Mouse (Mus musculus) heart, postnatal 25 days (tissue): Measurements from ENCODE around the gene Stx8. TPM values are rescaled to one million over a fixed set of nuclear protein-coding genes. Genes with fewer than 3 reads are reported as not detected.

ENCODE experiments used
- DNase-seq: peaks from one replicate; pipeline ENCODE4 v3.0.0; 2022; ENCODE audit warnings: low spot score
- intact Hi-C: fragments of 180-260 bp; cut with DNase I; formaldehyde crosslinking; loops from one replicate; pipeline ENCODE4 v1.15.1; 2025
- total RNA-seq, 2 experiments: library from RNA; stranded (reverse); gene quantifications; 2 replicates each; pipeline ENCODE4 v1.2.3; 2021

The Stx8 gene
- total RNA-seq, 2 experiments from 2014 or later, result 26.7 to 30.1 TPM

GRCm38 (mm10) chr11:68208582-68208981, 242.6 kb downstream of the Stx8 start:
- no peak for DNase-seq
- intact Hi-C loops, result no loop called here

GRCm38 (mm10) chr11:68209506-68209905, 243.5 kb downstream of the Stx8 start:
- intact Hi-C loops, result no loop called here
- DNase-seq, result no peak

DNA sequence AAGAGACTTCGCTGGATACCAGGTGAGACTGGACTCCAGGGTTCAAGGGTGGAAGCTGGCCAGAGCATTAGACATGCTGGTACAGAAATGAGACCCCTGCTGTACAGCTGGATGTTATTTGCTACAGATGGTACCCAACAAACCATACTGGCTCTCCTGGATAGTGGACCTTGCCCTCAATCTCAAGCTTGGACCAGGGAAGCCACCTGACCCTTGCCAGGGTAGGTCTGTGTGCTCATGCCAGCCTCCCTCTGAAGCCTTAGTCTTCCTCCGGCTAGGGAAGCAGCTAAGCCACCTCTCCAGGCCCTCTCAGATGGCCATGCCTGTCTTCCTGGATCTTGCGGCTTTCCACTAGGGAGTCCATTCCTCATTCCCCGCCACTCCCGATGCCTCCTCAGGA, 244.7 kb downstream of the Stx8 start:
- DNase-seq, result no peak
- intact Hi-C loops, result loop anchor here (5.0 kb wide), 1 partner anchor 208 kb away; no protein-coding TSS in a partner anchor

DNA sequence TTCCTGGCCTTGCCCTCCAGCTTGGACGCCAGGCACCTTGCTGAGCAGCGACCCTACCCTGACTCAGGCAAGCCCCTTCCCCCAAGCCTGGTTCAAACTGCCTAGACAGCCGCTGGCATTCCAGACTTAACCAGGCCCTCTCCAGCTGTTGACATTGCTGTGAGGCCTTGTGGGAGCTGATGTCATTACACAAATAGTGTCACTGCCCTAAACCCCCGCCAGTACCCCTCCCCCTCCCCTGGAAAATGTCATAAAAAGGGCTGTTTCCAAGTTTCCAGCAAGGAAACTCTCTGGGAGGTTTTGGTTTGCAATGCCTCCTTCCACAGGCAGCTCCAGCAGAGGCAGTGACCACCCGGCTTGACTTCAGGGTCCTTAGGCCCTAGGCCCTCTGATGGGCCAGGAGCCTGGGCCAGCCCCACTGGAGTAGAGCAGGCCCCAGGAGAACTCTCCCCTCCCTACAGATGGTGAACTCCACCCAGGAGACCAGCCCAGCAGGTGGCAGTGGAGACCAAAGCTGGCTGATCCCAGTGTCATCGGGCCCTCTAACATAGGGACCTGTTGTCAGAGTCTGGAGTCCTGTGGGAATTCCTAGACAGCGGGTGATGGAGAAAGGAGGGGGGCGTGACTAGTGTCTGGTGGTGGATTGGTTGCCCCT, 246.1 kb downstream of the Stx8 start:
- peak; percentile 52 for DNase-seq
- intact Hi-C loops, result loop anchor here (1.0 to 5.0 kb wide), 2 partner anchors 196 to 210 kb away; no protein-coding TSS in a partner anchor

GRCm38 (mm10) chr11:68213896-68214295, 247.9 kb downstream of the Stx8 start:
- DNase-seq, result no peak
- intact Hi-C loops, result loop anchor here (5.0 kb wide), 1 partner anchor 212 kb away; no protein-coding TSS in a partner anchor

GRCm38 (mm10) chr11:68214496-68215205, 248.7 kb downstream of the Stx8 start:
- intact Hi-C loops, result loop anchor here (5.0 kb wide), 1 partner anchor 212 kb away; no protein-coding TSS in a partner anchor
- DNase-seq, result peak; percentile 35

DNA sequence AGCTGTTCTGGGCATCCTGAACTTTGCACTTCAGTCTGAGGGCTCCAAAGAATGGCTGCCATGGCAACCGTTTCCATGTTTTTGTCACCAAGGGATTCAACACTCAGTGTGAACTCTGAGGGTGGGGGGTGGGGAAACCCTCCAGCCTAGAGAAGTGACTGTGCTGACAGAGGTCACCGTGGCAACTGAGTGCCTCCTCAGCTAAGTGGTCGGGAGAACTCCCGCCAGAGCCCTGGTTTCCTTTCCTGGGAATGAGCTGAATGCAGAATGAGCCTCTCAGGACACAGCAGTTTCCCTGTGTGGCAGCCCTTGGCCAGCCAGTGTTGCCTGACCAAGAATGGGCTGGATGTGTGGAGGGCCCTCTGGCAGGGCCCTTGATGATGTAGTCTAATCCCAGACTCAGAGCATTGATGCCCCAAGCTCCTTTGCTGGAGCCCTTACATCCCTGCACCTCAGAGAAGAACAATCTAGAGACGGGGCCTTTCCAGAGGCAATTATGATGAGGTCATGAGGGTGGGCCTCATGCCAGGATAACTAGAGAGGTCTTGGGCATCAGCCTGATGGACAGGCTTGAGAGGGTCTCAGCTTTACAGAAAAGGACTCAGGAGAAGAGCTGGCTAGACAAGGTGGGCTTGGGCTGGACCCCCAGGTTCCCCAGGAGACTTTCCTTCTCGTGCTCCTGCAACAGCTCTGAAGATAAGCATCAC, 249.4 kb downstream of the Stx8 start:
- intact Hi-C loops, result no loop called here
- DNase-seq, result no peak

DNA sequence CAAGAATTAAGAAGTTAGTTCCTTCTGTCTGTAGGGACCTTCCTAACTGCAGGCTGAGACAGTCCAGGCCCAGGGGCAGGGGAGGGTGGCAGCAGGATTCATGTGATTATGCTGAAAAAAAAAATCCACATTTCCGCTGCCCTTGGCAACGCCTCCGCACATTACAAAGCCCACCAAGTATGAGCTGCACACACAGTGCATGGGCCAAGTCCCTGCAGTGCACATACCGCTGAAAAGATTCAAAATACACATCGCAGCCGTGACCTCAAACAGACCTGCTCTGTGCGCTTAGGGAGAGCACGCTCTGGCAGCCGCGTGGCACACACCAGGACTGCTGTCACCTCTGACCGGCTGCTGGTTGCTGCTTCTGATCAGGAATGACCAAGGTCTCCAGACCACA, 250.0 kb downstream of the Stx8 start:
- DNase-seq, result no peak
- intact Hi-C loops, result no loop called here

GRCm38 (mm10) chr11:68220733-68221132, 254.7 kb downstream of the Stx8 start:
- no peak for DNase-seq
- intact Hi-C loops, result no loop called here

- no peak for DNase-seq
- intact Hi-C loops, result no loop called here
Measured at GRCm38 (mm10) chr11:68222209-68222608, 256.2 kb downstream of the Stx8 start.

- intact Hi-C loops, result no loop called here
- DNase-seq, result no peak
Measured at GRCm38 (mm10) chr11:68223143-68223542, 257.1 kb downstream of the Stx8 start.

DNA sequence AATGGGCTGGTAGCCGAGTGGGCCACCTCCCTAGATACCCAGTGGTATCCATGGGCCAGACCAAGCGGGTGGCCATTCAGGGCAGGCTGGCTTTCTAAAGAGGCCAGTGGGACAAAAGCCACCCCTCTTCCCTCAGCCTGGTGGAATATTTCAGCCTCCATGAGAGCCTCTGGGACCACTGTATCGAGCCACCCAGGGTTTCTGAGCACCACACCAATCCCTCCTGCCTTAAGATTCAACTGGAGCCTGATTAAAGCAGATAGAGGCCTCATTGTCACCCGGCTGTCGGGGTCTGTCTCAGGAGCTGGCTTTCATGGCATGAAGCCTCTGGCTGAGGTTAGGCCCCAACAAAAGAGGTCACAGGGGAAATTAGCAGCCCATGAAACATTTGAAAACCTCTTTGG, 260.7 kb downstream of the Stx8 start:
- intact Hi-C loops, result no loop called here
- no peak for DNase-seq

DNA sequence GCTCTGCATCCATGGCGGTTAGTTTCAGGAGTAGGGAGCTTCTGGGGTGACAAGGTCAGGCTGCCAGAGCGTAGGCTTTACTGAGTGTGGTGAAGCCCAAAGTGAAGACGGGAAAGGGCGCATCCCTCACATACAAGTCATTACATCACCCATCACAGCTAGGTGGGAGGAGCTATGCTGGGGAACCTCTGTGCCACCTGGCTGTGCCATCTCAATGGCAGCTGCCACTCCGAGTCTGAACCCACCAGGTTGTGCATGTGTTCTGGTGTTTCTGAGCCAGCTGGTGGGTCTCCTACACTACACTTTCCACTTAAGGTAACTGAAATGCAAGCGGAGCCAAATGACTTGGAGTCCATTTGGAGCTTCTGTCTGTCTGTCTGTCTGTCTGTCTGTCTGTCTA, 261.8 kb downstream of the Stx8 start:
- intact Hi-C loops, result no loop called here
- DNase-seq, result no peak

GRCm38 (mm10) chr11:68228941-68229665, 263.1 kb downstream of the Stx8 start:
- DNase-seq, result no peak

GRCm38 (mm10) chr11:68231558-68231957, 265.6 kb downstream of the Stx8 start:
- intact Hi-C loops, result no loop called here
- DNase-seq, result no peak

More at GRCm38 (mm10) chr11:68228941-68229665, 263.1 kb downstream of the Stx8 start:
- intact Hi-C loops, result no loop called here

GRCm38 (mm10) chr11:68233469-68233965, 267.5 kb downstream of the Stx8 start:
- DNase-seq, result no peak
- intact Hi-C loops, result no loop called here

- intact Hi-C loops, result no loop called here
- DNase-seq, result no peak
Measured at GRCm38 (mm10) chr11:68239756-68240155, 273.8 kb downstream of the Stx8 start.

DNA sequence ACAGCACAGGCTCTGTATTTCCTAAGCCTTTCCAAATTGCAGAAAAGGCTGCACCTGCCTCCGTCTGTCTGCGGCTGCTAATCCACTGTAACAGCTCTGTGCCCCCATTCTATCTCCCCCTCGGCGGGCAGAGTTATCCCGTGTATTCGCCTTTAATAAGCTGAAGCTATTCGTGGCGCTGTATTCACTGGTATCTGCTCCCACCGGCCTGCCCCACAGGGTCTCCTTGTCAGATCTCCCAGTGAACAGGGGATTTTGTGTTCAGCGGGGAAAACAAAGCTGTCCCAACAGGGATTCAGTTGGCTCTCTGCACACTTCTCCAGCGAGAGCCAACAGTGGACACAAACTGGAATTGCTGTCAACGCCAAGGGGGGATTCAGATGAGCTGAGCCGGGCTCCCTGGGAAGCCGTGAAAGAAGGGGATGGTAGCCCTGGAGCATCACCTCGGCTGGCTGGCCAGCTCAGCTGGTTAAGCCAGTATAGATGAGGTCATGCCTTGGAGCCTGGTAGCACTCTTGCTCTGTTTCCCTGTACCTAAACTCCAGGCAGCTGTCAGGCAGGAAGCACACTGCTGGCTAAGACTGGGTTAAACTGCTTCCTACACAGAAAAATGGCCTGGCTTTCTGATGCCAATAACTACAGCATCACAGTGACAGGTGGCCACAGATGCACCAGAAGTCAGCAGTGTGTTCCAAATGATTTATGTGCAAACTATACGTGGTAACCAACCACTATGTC, 278.4 kb downstream of the Stx8 start:
- DNase-seq, result no peak
- intact Hi-C loops, result no loop called here

- no peak for DNase-seq
- intact Hi-C loops, result no loop called here
Measured at GRCm38 (mm10) chr11:68244992-68245261, 278.9 kb downstream of the Stx8 start.

GRCm38 (mm10) chr11:68247897-68248296, 281.9 kb downstream of the Stx8 start:
- intact Hi-C loops, result no loop called here
- DNase-seq, result no peak
